Mouse (Mus musculus) T-cell, adult 2 months (primary cell): ENCODE data around the gene Rabl6.

Experiments
- DNase-seq: peaks from one replicate; pipeline ENCODE4 v3.0.0; 2022; ENCODE audit warnings: low spot score

Rabl6 gene

DNA sequence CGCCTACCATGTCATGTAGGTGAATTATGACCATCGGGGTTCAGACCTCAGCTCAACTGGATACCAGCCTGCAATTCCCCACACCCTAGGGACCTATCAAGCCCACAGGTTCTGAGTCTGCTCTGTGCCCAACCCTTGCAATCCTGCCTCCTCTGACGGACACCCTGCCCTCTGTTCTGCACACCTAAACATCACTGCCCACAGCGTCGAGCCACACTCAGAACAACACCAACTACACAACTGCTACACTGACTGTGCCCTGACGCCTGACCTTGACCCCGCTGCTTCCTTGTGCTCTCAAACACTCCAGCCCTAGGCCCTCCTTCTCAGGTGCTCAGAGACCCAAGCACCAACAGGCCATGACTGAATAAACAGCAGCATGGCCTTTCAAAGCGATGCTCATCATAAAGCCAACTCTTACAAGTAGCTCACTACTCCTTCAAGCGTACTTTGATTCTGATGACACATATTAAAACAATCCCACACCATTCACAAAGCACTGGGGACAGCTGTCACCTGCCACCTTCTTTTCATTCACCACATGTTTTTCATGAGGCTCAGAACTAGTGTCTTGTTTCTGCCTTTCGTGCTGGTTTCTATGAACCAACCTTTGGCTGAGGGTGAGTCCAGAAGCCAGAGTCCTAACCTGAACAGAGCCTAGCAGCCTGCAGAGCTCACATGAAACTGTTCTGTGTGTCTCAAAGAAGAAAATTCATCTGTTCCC, 66.5 kb downstream of the Rabl6 start:
- DNase-seq, result no peak

DNA sequence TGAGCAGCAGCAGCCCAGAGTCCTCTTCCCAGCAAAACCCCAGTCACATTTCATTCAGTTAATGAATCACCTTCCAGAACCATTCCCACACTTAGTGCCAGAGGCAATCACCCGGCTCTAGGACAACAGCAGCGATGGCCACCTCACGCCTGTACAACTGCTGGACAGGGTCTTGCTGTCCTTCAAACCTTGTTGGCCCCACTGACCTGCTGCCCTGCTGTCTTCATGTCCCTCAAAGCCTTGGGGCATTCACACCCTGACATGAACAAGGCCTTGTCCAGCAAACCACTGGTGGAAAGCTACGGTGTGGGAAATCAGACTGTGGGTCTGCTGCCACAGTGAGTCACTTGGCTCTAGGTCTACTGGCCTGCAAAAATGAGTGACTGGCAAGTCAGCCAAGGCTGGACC, 67.8 kb downstream of the Rabl6 start:
- no peak for DNase-seq

DNA sequence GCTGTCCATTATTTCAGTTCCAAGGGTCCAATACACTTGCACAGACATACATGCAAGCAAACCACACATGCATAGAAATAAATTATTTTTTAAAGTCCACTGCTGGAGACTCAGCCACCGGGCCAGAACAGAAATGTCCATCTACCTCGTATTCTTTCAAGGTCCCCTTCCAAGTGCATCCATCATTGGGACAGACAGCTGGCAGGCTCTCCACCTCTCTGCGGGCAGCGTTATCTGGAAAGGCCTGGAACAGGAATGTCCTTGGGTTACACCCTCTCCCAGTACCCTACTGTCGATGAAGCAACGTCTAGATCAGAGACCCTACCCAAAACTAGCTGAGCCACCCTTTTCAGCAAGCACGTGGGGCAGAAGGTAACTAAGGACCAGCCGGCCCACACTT, 71.8 kb downstream of the Rabl6 start:
- DNase-seq, result no peak

DNA sequence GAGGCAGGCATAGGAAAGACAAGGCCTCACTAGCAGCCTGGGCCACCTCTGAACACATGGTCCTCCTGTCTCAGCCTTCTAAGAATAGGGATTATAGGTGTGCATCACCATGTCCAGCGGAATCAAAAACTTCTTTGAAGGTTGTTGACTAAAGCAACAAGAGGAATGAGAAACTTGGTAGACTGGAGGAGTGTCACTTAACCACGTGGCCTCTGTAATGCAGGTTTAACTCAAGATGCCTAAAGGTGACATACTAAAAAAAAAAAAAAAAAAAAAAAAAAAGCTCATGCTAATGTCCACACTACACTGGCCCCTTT, 73.5 kb downstream of the Rabl6 start:
- DNase-seq, result no peak

DNA sequence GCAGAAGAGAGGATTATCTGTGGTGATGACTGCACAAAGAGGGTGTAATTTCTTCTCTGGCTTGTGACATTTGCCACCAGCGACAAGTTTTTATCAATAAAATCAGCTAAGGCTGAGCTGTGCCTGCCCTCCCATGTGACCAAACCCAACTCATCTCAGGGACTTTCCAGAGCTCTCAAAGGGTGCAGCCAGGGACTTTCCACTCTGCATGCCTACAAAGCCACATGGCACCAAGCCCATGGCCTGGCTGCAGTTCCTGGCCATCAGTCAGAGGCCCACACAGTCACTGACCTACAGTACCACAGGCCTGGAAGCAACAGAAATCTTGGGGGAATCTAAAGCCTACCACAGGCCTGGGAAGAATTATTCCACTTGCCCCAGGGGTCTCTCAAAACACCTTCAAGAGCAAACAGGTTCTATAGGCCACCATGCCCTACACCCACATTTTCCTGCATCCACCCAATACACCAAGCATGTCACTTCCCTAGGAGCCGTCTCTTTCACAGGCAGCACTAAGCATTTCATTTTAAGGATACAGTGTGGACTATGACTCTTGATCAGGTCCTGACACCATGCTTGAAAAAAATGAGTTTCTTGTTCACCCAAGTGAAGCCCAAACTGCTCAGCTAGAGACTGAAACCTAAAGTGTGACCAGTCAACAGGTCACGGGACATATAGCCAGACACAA, 74.0 kb downstream of the Rabl6 start:
- peak; percentile 79 for DNase-seq

DNA sequence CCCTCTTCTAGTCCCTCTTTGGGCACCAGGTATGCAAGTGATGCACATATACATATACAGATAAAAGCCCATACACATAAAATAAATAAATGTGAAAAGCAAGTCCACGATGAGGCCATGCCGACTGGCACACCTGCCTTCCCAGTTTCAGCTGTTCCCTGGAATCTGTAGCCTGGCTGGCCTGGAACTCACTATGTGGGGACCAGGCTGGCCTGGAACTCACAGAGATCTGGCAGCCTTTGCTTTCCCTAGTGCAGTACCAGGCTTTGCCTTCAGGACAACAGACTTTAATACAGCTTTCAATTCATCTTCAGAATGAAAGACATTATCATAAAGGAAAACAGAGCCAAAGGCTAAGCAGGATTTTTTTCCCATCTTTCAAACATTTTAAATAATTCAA, 74.6 kb downstream of the Rabl6 start:
- DNase-seq, result no peak
